Mouse (Mus musculus) embryonic facial prominence, embryonic 14.5 days (tissue): Measurements from ENCODE around the gene Lrp6. TPM values are rescaled to one million over a fixed set of nuclear protein-coding genes. Genes with fewer than 3 reads are reported as not detected.

ENCODE experiments used
- ATAC-seq: fragments of 200-750 bp; cut with Nextera tagmentation; 2 replicates; pipeline ENCODE4 v1.8.0; 2017; ENCODE audit warnings: low read depth, moderate number of reproducible peaks, moderate TSS enrichment
- DNase-seq: peaks from one replicate; pipeline ENCODE4 v3.0.0-alpha.2; 2015; ENCODE audit warnings: low spot score
- H3K27ac ChIP-seq: fragments of 300-500 bp; sonication (generic); replicated peaks from 2 replicates; pipeline ENCODE4 v1.5.1; 2014; ENCODE audit warnings: low read depth, mild to moderate bottlenecking, low read length, moderate library complexity
- H3K27me3 ChIP-seq: fragments of 300-500 bp; sonication (generic); replicated peaks from 2 replicates; pipeline ENCODE4 v1.6.1; 2014; ENCODE audit warnings: low read length; ENCODE audit not compliant: control insufficient read depth, insufficient read depth
- H3K36me3 ChIP-seq: fragments of 300-500 bp; sonication (generic); 2 replicates; pipeline ENCODE4 v1.6.1; 2014; ENCODE audit warnings: low read length, mixed read lengths; ENCODE audit not compliant: control insufficient read depth, insufficient read depth
- H3K4me1 ChIP-seq: fragments of 300-500 bp; sonication (generic); 2 replicates; pipeline ENCODE4 v1.6.1; 2014; ENCODE audit warnings: antibody characterized with exemption, low read length; ENCODE audit not compliant: control insufficient read depth, insufficient read depth
- H3K4me2 ChIP-seq: fragments of 300-500 bp; sonication (generic); 2 replicates; pipeline ENCODE4 v1.6.1; 2014; ENCODE audit warnings: low read depth, mild to moderate bottlenecking, low read length, moderate library complexity, mixed read lengths
- H3K4me3 ChIP-seq: fragments of 300-500 bp; sonication (generic); 2 replicates; pipeline ENCODE4 v1.5.1; 2014; ENCODE audit warnings: low read depth, mild to moderate bottlenecking, low read length
- H3K9ac ChIP-seq: fragments of 300-500 bp; sonication (generic); 2 replicates; pipeline ENCODE4 v1.6.1; 2014; ENCODE audit warnings: low read depth, mild to moderate bottlenecking, low read length, moderate library complexity, mixed read lengths
- H3K9me3 ChIP-seq: fragments of 300-500 bp; sonication (generic); 2 replicates; pipeline ENCODE4 v1.6.1; 2016; ENCODE audit warnings: low read length; ENCODE audit not compliant: control insufficient read depth
- WGBS: fragments of 180-500 bp; shearing (Covaris S2); extraction: QIAGEN DNeasy Blood & Tissue Kit; methylation state at CpG from one replicate; pipeline ENCODE4 v1.1.7; 2014; 5-methylcytosine and 5-hydroxymethylcytosine counted together
- polyA plus RNA-seq: library from polyadenylated mRNA; unstranded; fragments of >200 nt; fragmentation: Nextera tagmentation; extraction: Ambion mirVana; gene quantifications from 2 replicates; pipeline ENCODE4 v1.2.1, GENCODE M21; 2014

The Lrp6 gene
- polyA plus RNA-seq, 1 experiment from 2014 or later = 39.8 TPM

- DNase-seq (no peak), ATAC-seq (no peak)
- Histone ChIP-seq H3K4me3 (no peak overlapping the region), H3K4me2 (no peak overlapping the region), H3K27ac (no peak overlapping the region), H3K36me3 (peaks cover 34% of the 10 kb centered on the region), H3K9me3 (no peaks in the 10 kb centered on the region), H3K27me3 (no peaks in the 10 kb centered on the region), H3K4me1 (0 out of 2 replicates have a peak, but pooled peaks cover 4% of the 10 kb centered on the region), H3K9ac (no peak overlapping the region)
- WGBS = 94% methylated on average over 4 of the region's 4 CpGs
Measured at GRCm38 (mm10) chr6:134489130-134489529, 77.6 kb downstream of the Lrp6 start.

GRCm38 (mm10) chr6:134486318-134486717, 80.4 kb downstream of the Lrp6 start:
- ATAC-seq = no peak
- no peaks in the 10 kb centered on the region for H3K27me3 ChIP-seq
- H3K9me3 ChIP-seq = no peaks in the 10 kb centered on the region
- 92% methylated on average over 9 of the region's 9 CpGs for WGBS
- no peak overlapping the region for H3K4me2 ChIP-seq
- H3K36me3 ChIP-seq = peaks cover 44% of the 10 kb centered on the region
- no peak overlapping the region for H3K27ac ChIP-seq
- H3K9ac ChIP-seq = no peak overlapping the region
- H3K4me1 ChIP-seq = no peaks in the 10 kb centered on the region
- DNase-seq = no peak
- H3K4me3 ChIP-seq = no peak overlapping the region

GRCm38 (mm10) chr6:134479481-134479880, 87.3 kb downstream of the Lrp6 start:
- Histone ChIP-seq H3K9ac (no peak overlapping the region), H3K27me3 (no peaks in the 10 kb centered on the region), H3K27ac (no peak overlapping the region), H3K36me3 (peaks cover 68% of the 10 kb centered on the region), H3K9me3 (no peaks in the 10 kb centered on the region), H3K4me3 (no peak overlapping the region), H3K4me1 (no peaks in the 10 kb centered on the region), H3K4me2 (no peak overlapping the region)
- 94% methylated on average over 10 of the region's 10 CpGs for WGBS
- DNase-seq (no peak), ATAC-seq (no peak)

GRCm38 (mm10) chr6:134473143-134473561, 93.6 kb downstream of the Lrp6 start:
- peak overlapping the region; percentile 68; the same call in 1 of the 2 replicates for H3K27ac ChIP-seq
- peak; percentile 68 for DNase-seq
- WGBS = 27% methylated on average over 7 of the region's 7 CpGs

GRCm38 (mm10) chr6:134470857-134471256, 95.9 kb downstream of the Lrp6 start:
- DNase-seq (peak; percentile 82), ATAC-seq (no peak)

More at GRCm38 (mm10) chr6:134473143-134473561, 93.6 kb downstream of the Lrp6 start:
- no peak overlapping the region for H3K4me3 ChIP-seq
- no peak overlapping the region for H3K9ac ChIP-seq
- ATAC-seq = peak; percentile 78
- H3K4me2 ChIP-seq = no peak overlapping the region; the same call in 1 of the 2 replicates
- H3K9me3 ChIP-seq = no peaks in the 10 kb centered on the region
- peaks cover 7% of the 10 kb centered on the region for H3K4me1 ChIP-seq
- no peaks in the 10 kb centered on the region for H3K27me3 ChIP-seq
- H3K36me3 ChIP-seq = peaks cover 52% of the 10 kb centered on the region

GRCm38 (mm10) chr6:134469297-134469696, 97.5 kb downstream of the Lrp6 start:
- ATAC-seq (no peak), DNase-seq (no peak)
- H3K4me2 ChIP-seq = no peak overlapping the region
- H3K9me3 ChIP-seq = no peaks in the 10 kb centered on the region
- H3K27me3 ChIP-seq = no peaks in the 10 kb centered on the region
- H3K36me3 ChIP-seq = peaks cover 58% of the 10 kb centered on the region
- 80% methylated on average over 2 of the region's 2 CpGs for whole genome bisulfite sequencing
- peaks cover 7% of the 10 kb centered on the region for H3K4me1 ChIP-seq
- H3K4me3 ChIP-seq = no peak overlapping the region
- H3K9ac ChIP-seq = no peak overlapping the region
- H3K27ac ChIP-seq = no peak overlapping the region

More at GRCm38 (mm10) chr6:134470857-134471256, 95.9 kb downstream of the Lrp6 start:
- no peak overlapping the region for H3K4me3 ChIP-seq
- peaks cover 7% of the 10 kb centered on the region for H3K4me1 ChIP-seq
- no peak overlapping the region for H3K9ac ChIP-seq
- H3K27me3 ChIP-seq = no peaks in the 10 kb centered on the region
- 64% methylated on average over 14 of the region's 14 CpGs for WGBS
- H3K36me3 ChIP-seq = peaks cover 52% of the 10 kb centered on the region
- H3K27ac ChIP-seq = no peak overlapping the region
- H3K4me2 ChIP-seq = no peak overlapping the region
- no peaks in the 10 kb centered on the region for H3K9me3 ChIP-seq

GRCm38 (mm10) chr6:134466671-134467229, 100.0 kb downstream of the Lrp6 start:
- Histone ChIP-seq H3K9me3 (no peaks in the 10 kb centered on the region), H3K27ac (no peak overlapping the region), H3K9ac (no peak overlapping the region), H3K4me1 (no peaks in the 10 kb centered on the region), H3K4me2 (no peak overlapping the region), H3K27me3 (no peaks in the 10 kb centered on the region), H3K36me3 (peaks cover 78% of the 10 kb centered on the region), H3K4me3 (no peak overlapping the region)
- 89% methylated on average over 10 of the region's 10 CpGs for WGBS
- DNase-seq = no peak
- no peak for ATAC-seq

GRCm38 (mm10) chr6:134461175-134461574, 105.6 kb downstream of the Lrp6 start:
- no peak for DNase-seq
- H3K9ac ChIP-seq = no peak overlapping the region
- no peaks in the 10 kb centered on the region for H3K9me3 ChIP-seq
- H3K4me3 ChIP-seq = no peak overlapping the region
- H3K4me2 ChIP-seq = no peak overlapping the region
- 90% methylated on average over 6 of the region's 6 CpGs for WGBS
- no peak overlapping the region for H3K27ac ChIP-seq
- no peaks in the 10 kb centered on the region for H3K4me1 ChIP-seq
- no peaks in the 10 kb centered on the region for H3K27me3 ChIP-seq
- ATAC-seq = no peak
- peaks cover 94% of the 10 kb centered on the region for H3K36me3 ChIP-seq

GRCm38 (mm10) chr6:134458376-134458775, 108.4 kb downstream of the Lrp6 start:
- 84% methylated on average over 1 of the region's 1 CpGs for WGBS
- Histone ChIP-seq H3K9me3 (no peaks in the 10 kb centered on the region), H3K4me1 (no peaks in the 10 kb centered on the region), H3K27me3 (no peaks in the 10 kb centered on the region), H3K36me3 (peaks cover 95% of the 10 kb centered on the region), H3K4me3 (no peak overlapping the region), H3K9ac (no peak overlapping the region), H3K27ac (no peak overlapping the region), H3K4me2 (no peak overlapping the region)
- DNase-seq (no peak), ATAC-seq (no peak)
